Mouse (Mus musculus) heart, embryonic 11.5 days (tissue): ENCODE measurements around the gene Hnrnph2. TPM values are rescaled to one million over a fixed set of nuclear protein-coding genes. Genes with fewer than 3 reads are reported as not detected.

Source experiments
- ATAC-seq: fragments of 200-750 bp; cut with Nextera tagmentation; replicated peaks from 2 replicates; pipeline ENCODE4 v1.8.0; 2017; ENCODE audit warnings: moderate library complexity; ENCODE audit not compliant: insufficient number of reproducible peaks, low FRiP score, low TSS enrichment
- H3K27ac ChIP-seq: fragments of 300-500 bp; sonication (generic); 2 replicates; pipeline ENCODE4 v1.5.1; 2014; ENCODE audit warnings: mild to moderate bottlenecking, low read depth, low read length
- H3K27me3 ChIP-seq: fragments of 300-500 bp; sonication (generic); 2 replicates; pipeline ENCODE4 v1.6.1; 2014; ENCODE audit warnings: mild to moderate bottlenecking, low read length, mixed read lengths; ENCODE audit not compliant: control insufficient read depth, insufficient read depth
- H3K36me3 ChIP-seq: fragments of 300-500 bp; sonication (generic); 2 replicates; pipeline ENCODE4 v1.6.1; 2014; ENCODE audit warnings: mild to moderate bottlenecking, low read length, moderate library complexity, mixed read lengths; ENCODE audit not compliant: control insufficient read depth, insufficient read depth
- H3K4me1 ChIP-seq: fragments of 300-500 bp; sonication (generic); 2 replicates; pipeline ENCODE4 v1.6.1; 2014; ENCODE audit warnings: low read length; ENCODE audit not compliant: control insufficient read depth, insufficient read depth
- H3K4me2 ChIP-seq: fragments of 300-500 bp; sonication (generic); 2 replicates; pipeline ENCODE4 v1.6.1; 2014; ENCODE audit warnings: mild to moderate bottlenecking, moderate library complexity
- H3K4me3 ChIP-seq: fragments of 300-500 bp; sonication (generic); 2 replicates; pipeline ENCODE4 v1.5.1; 2014; ENCODE audit warnings: low read depth, low read length
- H3K9ac ChIP-seq: fragments of 300-500 bp; sonication (generic); 2 replicates; pipeline ENCODE4 v1.6.1; 2014; ENCODE audit warnings: mild to moderate bottlenecking, low read depth, low read length, moderate library complexity
- H3K9me3 ChIP-seq: fragments of 300-500 bp; sonication (generic); replicated peaks from 2 replicates; pipeline ENCODE4 v1.6.1; 2016; ENCODE audit warnings: low read length; ENCODE audit not compliant: control insufficient read depth
- WGBS: fragments of 180-500 bp; shearing (Covaris S2); extraction: QIAGEN DNeasy Blood & Tissue Kit; methylation state at CpG from one replicate; pipeline ENCODE4 v1.1.7; 2014; ENCODE audit not compliant: insufficient replicate concordance; 5-methylcytosine and 5-hydroxymethylcytosine counted together
- polyA plus RNA-seq: library from polyadenylated mRNA; unstranded; fragments of >200 nt; fragmentation: Nextera tagmentation; extraction: Ambion mirVana; gene quantifications from 2 replicates; pipeline ENCODE4 v1.2.1, GENCODE M21; 2014

The Hnrnph2 gene
- polyA plus RNA-seq, result 83.0 and 125 TPM in 2 replicates

DNA sequence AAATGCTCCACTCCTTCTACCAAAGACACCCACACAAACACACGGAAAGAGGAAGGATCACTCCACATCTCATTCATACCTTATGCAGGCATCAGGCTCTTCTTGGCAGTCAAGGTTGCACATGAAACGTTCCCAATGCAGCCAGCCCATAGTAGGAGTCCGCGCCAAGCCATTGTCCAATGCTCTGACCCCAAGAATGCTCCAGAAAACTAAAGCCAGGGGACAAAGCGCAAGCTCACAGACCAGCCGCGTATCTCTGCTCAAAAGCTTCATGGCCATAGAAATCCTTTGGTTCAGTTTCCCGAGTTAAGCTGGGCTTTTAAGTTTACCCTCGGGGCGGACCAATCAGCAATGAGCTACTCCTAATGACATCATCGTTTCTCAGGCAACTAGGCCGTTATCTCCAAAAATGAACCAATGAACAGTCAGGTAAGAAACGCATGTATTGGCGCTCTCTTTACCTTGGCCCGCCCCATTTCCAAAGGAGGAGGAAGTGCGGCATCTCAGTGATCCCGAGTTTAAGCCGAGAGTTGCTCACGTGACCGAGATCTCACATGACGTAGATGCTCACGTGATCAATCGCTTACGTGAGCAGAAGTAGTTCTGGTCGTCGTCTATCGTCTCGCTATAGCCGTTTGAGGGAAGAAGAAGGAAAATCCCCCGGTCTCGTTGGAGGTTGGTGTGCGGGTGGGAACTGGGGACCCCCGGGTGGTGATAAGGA is at the start of gene Hnrnph2, which contains the start of gene Gla:
Hnrnph2 (plus strand) TSS at position 521 of the 721 bp plus-strand sequence.
Gla (minus strand) TSS at position 467 of the 721 bp plus-strand sequence.
- Histone ChIP-seq H3K9ac (peak within 1 kb of the TSS; percentile 83), H3K27me3 (no peaks in the 10 kb centered on the region), H3K4me1 (no peaks in the 10 kb centered on the region), H3K27ac (peak within 1 kb of the TSS; percentile 88), H3K9me3 (no peaks in the 10 kb centered on the region), H3K36me3 (no peaks in the 10 kb centered on the region), H3K4me2 (peak within 1 kb of the TSS; percentile 67), H3K4me3 (peak within 1 kb of the TSS; percentile 54)
- peak; percentile 98 for ATAC-seq
- 20% methylated on average over 33 of the region's 33 CpGs for WGBS

DNA sequence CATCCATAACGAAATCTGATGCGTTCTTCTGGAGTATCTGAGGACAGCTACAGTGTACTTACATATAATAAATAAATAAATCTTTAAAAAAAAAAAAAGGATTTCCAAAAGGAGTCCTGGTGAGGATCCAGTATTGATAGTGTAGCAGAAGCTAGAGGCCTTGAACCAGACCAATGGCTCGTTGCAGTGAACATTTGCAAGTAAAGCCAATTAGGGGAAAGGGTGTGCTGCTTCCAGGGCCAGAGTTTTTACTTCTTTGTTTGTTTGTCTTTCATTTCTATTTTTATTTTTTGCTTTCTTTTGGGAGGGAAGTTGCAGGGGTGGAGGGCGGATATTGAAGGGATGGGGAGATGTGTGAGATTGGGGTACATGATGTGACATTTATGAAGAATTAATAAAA is 47.7 kb upstream of the Hnrnph2 start:
- H3K27me3 ChIP-seq, result no peaks in the 10 kb centered on the region
- no peaks in the 10 kb centered on the region for H3K36me3 ChIP-seq
- WGBS, result 78% methylated on average over 4 of the region's 4 CpGs
- no peak overlapping the region for H3K9ac ChIP-seq
- H3K4me3 ChIP-seq, result no peak overlapping the region
- H3K4me2 ChIP-seq, result no peak overlapping the region
- no peak overlapping the region for H3K27ac ChIP-seq
- no peaks in the 10 kb centered on the region for H3K4me1 ChIP-seq
- ATAC-seq, result no peak
- H3K9me3 ChIP-seq, result no peaks in the 10 kb centered on the region

DNA sequence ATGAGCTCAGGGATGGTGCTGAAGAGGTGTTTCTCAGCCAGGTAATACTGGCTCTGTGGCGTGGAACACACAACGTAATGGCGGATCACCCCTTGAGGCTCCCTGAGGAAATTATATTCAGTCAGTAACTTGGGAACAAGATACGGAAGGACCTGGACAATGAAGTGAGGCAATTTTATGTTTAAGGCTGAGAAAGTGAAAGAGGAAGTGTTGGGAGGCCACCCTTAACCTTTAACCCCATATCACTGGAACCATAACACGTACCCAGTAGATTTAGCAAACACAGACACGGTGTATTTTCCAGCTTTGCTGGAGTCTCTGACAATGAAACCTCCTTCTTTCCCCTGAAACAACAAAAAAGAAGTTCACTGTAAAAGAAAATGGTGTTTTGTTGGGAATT is 46.6 kb upstream of the Hnrnph2 start:
- H3K9me3 ChIP-seq, result no peaks in the 10 kb centered on the region
- no peak overlapping the region for H3K9ac ChIP-seq
- no peak overlapping the region for H3K4me3 ChIP-seq
- no peak for ATAC-seq
- no peak overlapping the region for H3K4me2 ChIP-seq
- H3K4me1 ChIP-seq, result no peaks in the 10 kb centered on the region
- H3K27me3 ChIP-seq, result no peaks in the 10 kb centered on the region
- H3K27ac ChIP-seq, result no peak overlapping the region
- WGBS, result 67% methylated on average over 6 of the region's 6 CpGs
- no peaks in the 10 kb centered on the region for H3K36me3 ChIP-seq

DNA sequence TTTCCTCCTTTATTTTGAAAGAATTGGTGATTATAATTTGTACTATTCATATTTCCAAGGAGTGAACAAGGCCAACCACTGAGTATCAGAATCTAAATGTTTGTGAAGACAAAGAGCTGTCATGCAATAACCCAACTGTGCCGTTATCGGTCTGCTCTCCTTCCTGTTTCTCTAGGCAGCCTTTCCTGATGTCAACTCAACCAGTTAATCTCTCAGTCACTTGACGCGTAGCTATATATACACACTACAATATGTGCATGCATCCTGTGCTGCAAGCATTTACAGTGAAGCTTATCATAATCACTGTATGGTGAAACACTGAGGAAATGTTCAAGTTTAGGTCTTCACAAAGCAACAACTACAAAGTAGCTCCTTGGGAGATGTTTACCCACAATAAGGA is 36.7 kb upstream of the Hnrnph2 start:
- WGBS, result 66% methylated on average over 4 of the region's 4 CpGs
- ATAC-seq, result no peak
- H3K27me3 ChIP-seq, result no peaks in the 10 kb centered on the region; the same call in 1 of the 2 replicates
- H3K4me2 ChIP-seq, result no peak overlapping the region
- no peaks in the 10 kb centered on the region for H3K36me3 ChIP-seq
- H3K9ac ChIP-seq, result no peak overlapping the region
- no peaks in the 10 kb centered on the region for H3K9me3 ChIP-seq
- H3K4me3 ChIP-seq, result no peak overlapping the region
- no peaks in the 10 kb centered on the region for H3K4me1 ChIP-seq
- H3K27ac ChIP-seq, result no peak overlapping the region

DNA sequence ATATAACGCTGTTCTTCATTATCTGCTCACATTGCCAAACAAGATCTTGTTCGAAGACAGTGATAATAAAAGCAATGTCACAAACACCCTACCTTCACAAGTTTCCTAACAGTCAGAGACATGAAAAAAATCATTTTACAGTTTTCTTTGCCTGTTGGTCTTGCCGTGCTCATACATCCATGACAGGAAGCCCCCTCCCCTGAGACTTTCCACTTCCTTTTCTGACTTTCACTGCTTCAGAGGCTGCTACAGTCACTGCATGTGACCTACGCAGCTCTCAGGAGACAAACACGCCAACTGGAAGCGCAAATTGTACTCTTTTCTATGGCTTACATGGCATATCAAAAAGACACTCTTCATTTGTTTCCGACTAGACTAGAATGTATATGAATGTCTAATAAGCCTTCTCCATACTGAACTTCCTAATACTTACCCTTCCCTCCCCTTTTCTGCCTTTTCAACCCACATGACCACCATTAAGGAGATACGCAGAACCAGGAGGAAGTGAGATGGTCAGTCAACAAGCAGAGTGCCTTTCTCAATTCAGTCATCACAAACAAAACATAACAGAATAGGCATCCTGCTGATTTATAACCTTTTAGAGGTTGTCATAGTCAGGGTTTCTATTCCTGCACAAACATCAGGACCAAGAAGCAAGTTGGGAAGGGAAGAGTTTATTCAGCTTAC is 34.3 kb upstream of the Hnrnph2 start:
- ATAC-seq, result no peak

DNA sequence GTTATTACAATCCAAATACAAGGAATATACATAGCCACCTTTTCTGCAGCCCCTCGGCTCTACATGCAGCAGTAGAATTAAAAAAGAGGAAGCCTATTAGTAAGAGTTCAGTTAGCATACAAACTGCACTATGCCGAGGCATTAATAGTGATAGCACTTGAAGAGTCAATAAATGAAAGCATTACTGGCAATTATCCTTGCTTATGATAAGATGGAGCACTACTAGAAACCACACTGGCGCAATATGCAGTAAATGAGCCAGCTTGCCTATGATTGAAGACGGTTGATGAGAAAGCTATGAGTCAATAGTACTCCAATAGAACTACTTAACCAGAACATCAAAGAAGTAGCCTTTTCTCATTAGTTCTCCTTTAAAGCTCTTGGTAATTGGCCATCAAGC is 23.1 kb upstream of the Hnrnph2 start:
- H3K9me3 ChIP-seq, result no peaks in the 10 kb centered on the region
- no peaks in the 10 kb centered on the region for H3K36me3 ChIP-seq
- no peak for ATAC-seq
- H3K27me3 ChIP-seq, result no peaks in the 10 kb centered on the region
- H3K4me2 ChIP-seq, result no peak overlapping the region
- H3K4me3 ChIP-seq, result no peak overlapping the region
- H3K4me1 ChIP-seq, result no peaks in the 10 kb centered on the region
- H3K9ac ChIP-seq, result no peak overlapping the region
- 75% methylated on average over 4 of the region's 4 CpGs for WGBS
- no peak overlapping the region for H3K27ac ChIP-seq

More for the DNA sequence above, 34.3 kb upstream of the Hnrnph2 start:
- Histone ChIP-seq H3K9ac (no peak overlapping the region), H3K36me3 (no peaks in the 10 kb centered on the region), H3K4me3 (no peak overlapping the region), H3K4me1 (no peaks in the 10 kb centered on the region), H3K27ac (no peak overlapping the region), H3K9me3 (no peaks in the 10 kb centered on the region), H3K27me3 (no peaks in the 10 kb centered on the region; the same call in 1 of the 2 replicates), H3K4me2 (no peak overlapping the region)
- WGBS, result 76% methylated on average over 8 of the region's 8 CpGs

DNA sequence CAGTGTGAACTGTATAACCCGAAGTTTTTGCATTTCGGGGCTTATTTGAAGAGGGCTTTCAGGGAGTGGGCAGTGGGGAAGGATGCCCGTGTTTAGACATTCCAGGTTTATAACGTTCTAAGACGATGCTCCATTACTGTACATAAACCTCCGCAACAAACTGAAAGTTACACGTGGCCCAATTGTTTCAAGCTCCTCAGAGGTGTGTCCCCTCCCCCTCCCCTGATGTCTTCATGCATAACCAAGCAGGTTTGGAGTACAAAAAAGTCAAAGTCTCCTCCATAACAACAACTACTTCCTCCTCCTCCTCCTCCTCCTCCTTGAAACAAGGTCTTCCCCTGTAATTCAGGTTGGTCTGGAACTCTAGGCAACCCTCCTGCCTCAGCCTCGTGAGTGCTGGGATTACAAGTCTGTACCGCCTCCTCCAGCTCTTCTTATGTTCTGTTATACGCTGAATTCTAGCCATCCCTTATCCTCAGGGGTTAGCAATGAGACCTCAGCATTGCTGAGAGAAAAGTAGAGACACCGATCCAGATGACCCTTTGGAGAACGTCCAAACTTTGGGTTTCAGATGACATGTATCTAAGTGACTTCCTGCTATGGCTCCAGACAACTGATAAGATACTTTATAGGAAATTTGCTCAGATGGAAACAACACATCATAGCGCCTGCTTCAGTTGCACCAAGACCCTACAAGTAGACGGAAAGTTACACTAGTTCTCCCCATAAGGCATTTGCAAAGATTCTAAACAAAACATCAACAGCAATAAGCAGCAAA is 20.3 kb upstream of the Hnrnph2 start:
- Histone ChIP-seq H3K36me3 (no peaks in the 10 kb centered on the region), H3K4me2 (no peak overlapping the region), H3K9me3 (no peaks in the 10 kb centered on the region), H3K4me1 (no peaks in the 10 kb centered on the region), H3K4me3 (no peak overlapping the region), H3K27me3 (no peaks in the 10 kb centered on the region), H3K9ac (no peak overlapping the region), H3K27ac (no peak overlapping the region)
- ATAC-seq, result no peak
- 77% methylated on average over 14 of the region's 14 CpGs for WGBS

DNA sequence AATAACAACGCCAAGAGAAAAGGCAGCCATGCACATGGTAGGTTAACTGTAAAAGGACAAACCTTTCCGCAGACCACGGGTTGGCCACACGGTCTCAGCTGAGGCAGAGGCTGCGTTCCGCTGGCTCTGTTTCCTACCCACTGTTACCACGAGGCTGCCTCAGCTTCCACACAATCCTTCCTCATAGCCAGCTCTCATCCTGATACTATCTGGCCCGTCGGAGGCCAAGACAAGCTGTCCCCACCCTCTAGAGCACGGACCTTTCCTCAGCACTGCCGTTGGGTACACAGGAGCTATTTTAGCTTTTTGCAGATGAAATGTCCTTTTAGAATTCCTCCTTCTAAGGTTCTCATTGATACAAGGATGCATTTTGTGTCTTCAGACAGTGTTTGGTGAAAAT is 18.7 kb upstream of the Hnrnph2 start:
- no peak overlapping the region for H3K9ac ChIP-seq
- no peaks in the 10 kb centered on the region for H3K27me3 ChIP-seq
- H3K4me2 ChIP-seq, result no peak overlapping the region
- no peak overlapping the region for H3K4me3 ChIP-seq
- no peaks in the 10 kb centered on the region for H3K9me3 ChIP-seq
- H3K4me1 ChIP-seq, result no peaks in the 10 kb centered on the region
- no peaks in the 10 kb centered on the region for H3K36me3 ChIP-seq
- 68% methylated on average over 11 of the region's 11 CpGs for WGBS
- ATAC-seq, result no peak
- no peak overlapping the region for H3K27ac ChIP-seq
